Mouse (Mus musculus) MEL-GATA-1-ER (cell line): ENCODE measurements around the gene Hspa1a.
"Not testable (repeated sequence)": the region's sequence is repeated elsewhere in the genome, so short reads cannot be mapped to it uniquely, and the experiment has no call there.

Experiments used
- DNase-seq: peaks from one replicate; pipeline ENCODE4 v3.0.0-alpha.2; 2012; ENCODE audit warnings: low read depth; ENCODE audit errors: extremely low read depth

Hspa1a gene

DNA sequence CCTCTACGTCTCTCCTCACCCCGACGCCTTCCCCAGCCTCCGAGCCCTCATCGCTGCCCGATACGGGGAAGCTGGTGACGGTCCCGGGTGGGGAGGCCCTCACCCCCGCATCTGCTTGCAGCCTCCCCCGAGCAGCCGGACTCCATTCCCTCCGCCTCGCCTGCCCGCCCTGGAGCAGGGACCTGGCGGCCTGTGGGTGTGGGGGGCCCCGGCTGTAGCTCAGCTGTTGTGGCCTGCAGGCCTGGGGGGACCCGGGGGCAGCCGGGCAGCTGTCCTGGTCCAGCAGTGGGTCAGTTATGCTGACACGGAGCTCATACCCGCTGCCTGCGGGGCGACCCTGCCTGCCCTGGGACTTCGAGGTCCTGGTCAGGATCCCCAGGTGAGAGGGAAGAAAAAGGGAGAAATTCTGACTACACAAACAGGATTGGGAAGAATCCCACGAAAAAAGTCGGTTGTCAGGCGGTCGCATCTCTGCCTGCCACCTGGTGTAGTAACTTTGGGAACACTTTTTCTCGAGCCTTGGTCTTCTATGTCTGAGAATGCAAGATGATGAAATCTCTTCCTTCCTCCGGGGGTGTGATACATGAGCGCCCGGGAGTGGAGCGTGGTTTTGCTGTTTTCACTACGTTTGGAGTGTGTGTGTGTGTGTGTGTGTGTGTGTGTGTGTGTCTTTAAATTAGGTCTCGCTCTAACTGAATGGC is 29.6 kb upstream of the Hspa1a start:
- DNase-seq: no peak

DNA sequence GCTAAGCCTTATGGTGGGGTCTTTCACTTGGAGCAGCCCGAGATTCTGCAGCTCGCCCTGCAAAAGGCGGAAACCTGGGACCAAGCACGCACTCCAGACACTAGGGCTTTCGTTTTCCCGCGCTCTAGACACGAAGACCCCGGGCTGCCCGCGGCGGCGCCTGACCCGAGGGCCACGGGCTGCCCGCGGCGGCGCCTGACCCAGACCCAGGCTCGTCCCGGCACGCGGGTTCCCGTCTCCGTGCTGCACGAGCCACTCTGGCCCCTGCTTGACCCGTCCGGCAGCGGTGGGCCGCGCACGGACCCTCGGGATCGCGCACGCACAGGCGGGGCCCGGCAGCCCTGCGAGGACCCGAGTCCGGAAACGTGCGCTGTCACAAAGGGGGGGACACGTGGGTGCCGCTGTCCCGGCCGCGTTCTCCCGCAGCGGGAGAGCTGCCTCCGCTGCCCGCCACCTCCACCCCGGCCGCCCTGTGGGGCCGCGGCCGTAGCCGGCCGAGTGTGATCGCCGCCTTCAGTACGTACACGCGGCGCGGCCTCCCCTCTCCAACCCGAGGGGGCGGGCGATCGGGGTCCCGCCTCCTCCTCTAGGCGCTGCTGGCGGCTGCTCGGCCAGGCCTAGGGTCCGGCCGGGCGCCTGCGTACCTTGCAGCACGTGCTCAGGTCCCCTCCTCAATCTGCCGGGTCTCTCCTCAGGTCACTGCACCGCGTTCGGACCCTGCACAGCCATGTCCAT is 28.9 kb upstream of the Hspa1a start, which contains the start of gene Vars:
Vars (plus strand) TSS at position 271 of the 735 bp plus-strand sequence.
- no peak for DNase-seq

- not testable (repeated sequence) for DNase-seq
These were observed 28.1 kb upstream of the Hspa1a start for GRCm38 (mm10) chr17:34999871-35000716.

GRCm38 (mm10) chr17:34998526-34999430 is 26.8 kb upstream of the Hspa1a start:
- DNase-seq: no peak

- no peak for DNase-seq
These were observed 25.2 kb upstream of the Hspa1a start for GRCm38 (mm10) chr17:34997142-34997483.

GRCm38 (mm10) chr17:34996411-34997141 is 24.6 kb upstream of the Hspa1a start:
- no peak for DNase-seq

DNA sequence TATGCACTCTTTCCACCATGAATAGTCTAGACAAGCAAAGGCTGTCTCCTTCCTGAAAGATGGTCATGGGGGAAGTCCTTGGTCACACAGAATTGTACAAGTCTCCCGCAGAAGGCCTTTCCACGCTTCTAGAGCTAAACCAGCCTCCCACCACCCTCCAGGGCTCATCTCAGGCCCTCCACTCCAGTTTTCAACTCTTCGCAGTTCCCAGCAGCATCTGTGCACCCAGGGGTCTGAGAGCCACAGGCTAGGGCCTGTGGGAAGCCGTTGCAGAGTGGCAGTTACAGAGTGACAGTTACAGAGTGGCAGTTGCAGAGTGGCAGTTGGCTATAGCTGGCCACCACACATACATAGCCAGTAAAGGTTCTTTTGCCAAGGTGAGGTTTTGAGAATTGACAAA is 24.0 kb upstream of the Hspa1a start:
- DNase-seq: not testable (repeated sequence)

GRCm38 (mm10) chr17:34995192-34995591 is 23.2 kb upstream of the Hspa1a start:
- not testable (repeated sequence) for DNase-seq

DNA sequence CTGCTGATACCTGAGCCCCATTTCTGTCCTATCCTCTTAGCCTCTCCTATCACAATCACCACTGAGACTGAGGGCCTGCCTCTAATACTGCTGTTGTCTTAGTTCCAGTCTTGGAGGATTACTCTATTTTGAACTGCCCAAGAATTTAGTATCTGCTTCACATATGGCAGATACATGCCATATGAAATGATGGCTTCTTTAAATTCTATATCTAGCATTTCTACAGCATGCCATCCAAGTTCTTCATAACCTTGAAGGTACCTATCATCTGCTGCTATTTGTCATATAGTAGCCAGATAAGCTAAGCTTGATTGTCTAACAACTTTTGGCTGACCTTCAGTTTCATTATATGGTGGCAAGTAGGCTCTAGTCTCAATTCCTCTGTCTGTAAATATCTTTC is 22.8 kb upstream of the Hspa1a start:
- DNase-seq: no peak

GRCm38 (mm10) chr17:34984218-34984617 is 12.3 kb upstream of the Hspa1a start:
- DNase-seq: no peak

GRCm38 (mm10) chr17:34982328-34982727 is 10.4 kb upstream of the Hspa1a start:
- no peak for DNase-seq

- DNase-seq: no peak
These were observed 9.8 kb upstream of the Hspa1a start, which contains the start of gene Lsm2 for GRCm38 (mm10) chr17:34981690-34982180. Gene Lsm2 (plus strand): TSS chr17:34981862.

DNA sequence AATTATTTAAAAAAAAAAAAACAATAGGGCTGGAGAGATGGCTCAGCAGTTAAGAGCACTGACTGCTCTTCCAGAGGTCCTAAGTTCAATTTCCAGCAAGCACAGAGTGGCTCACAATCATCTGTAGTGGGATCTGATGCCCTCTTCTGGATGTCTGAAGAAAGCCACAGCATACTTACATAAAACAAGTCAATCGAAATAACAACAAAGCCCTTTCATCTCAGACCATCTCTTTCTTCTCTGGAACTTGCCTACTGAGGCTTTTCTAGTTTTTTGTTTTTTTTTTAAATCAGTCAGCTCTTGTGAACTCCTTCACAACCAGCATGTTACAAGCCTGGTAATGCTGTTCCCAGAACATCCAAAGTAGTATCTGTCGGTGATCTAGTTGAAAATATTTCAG is 8.7 kb upstream of the Hspa1a start:
- DNase-seq: no peak

DNA sequence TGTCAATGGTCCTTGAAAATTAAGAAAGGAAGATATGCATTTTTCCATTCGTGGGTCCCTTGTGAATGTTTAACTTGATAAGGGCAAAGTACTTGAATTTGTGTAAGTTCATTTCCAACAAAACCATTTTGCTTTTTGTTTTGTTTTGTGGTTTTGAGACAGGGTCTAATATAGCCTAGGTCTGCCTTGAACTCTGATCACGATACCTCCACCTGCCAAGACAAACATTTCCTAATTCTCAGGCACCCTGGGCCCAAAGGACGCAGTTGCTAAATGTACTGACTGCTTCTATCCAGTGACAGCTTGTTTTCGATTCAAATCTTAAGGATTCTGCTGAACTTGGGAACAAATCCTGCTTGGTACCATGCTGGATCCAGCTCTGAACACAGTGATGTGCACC is 7.7 kb upstream of the Hspa1a start:
- no peak for DNase-seq

GRCm38 (mm10) chr17:34978239-34978638 is 6.3 kb upstream of the Hspa1a start:
- no peak for DNase-seq

DNA sequence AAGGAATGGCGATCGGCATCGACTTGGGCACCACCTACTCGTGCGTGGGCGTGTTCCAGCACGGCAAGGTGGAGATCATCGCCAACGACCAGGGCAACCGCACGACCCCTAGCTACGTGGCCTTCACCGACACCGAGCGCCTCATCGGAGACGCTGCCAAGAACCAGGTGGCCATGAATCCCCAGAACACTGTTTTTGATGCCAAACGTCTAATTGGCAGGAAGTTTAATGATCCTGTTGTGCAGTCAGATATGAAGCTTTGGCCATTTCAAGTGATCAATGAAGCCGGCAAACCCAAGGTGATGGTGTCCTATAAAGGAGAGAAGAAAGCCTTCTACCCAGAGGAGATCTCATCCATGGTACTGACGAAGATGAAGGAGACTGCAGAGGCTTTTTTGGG is 5.0 kb upstream of the Hspa1a start:
- no peak for DNase-seq

- no peak for DNase-seq
These were observed 3.9 kb upstream of the Hspa1a start for GRCm38 (mm10) chr17:34975581-34976492.

GRCm38 (mm10) chr17:34971694-34972068 is 275 bp downstream of the Hspa1a start:
- not testable (repeated sequence) for DNase-seq

- not testable (repeated sequence) for DNase-seq
These were observed 1.1 kb downstream of the Hspa1a start for GRCm38 (mm10) chr17:34970850-34971249.
